Mouse (Mus musculus): ENCODE measurements at regions not wholly inside any gene's neighbourhood (a gene's known extent, or its start where the extent isn't known, plus 50 kb on each side); places are given as distances from the start of the nearest gene placed in this dataset.

GRCm38 (mm10) chr17:64941555-64941954 is 105.7 kb upstream of the 4930583I09Rik start:
- TF ChIP-seq CTCF (IDR thresholded peaks at IDR 0.05; ENCODE audit: extremely low read depth, insufficient read depth, low read length) (no peak), POLR2A (IDR thresholded peaks at IDR 0.05; ENCODE audit: extremely low read depth, insufficient read depth, low read length) (no peak)

Data from cortical plate, adult 2 months (tissue).